Mouse (Mus musculus) right cerebral cortex, postnatal 36 days (tissue): ENCODE results near the gene Itprip.

ENCODE experiments used
- DNase-seq, 2 experiments: peaks; one replicate each; pipeline ENCODE4 v3.0.0; 2022; ENCODE audit warnings: low spot score in 2 of 2, mixed read lengths in 1 of 2

Gene Itprip

GRCm38 (mm10) chr19:47885886-47886285, 33.2 kb downstream of the Itprip start:
- DNase-seq: no peak

- no peak for DNase-seq
These were observed 33.8 kb downstream of the Itprip start for GRCm38 (mm10) chr19:47885191-47885743.

GRCm38 (mm10) chr19:47884296-47885085, 34.6 kb downstream of the Itprip start:
- DNase-seq: no peak

- DNase-seq: no peak
These were observed 36.2 kb downstream of the Itprip start for GRCm38 (mm10) chr19:47882882-47883254.

- DNase-seq: peak; percentile 42 to 43
These were observed 36.8 kb downstream of the Itprip start for GRCm38 (mm10) chr19:47882151-47882881.

- no peak for DNase-seq
These were observed 37.6 kb downstream of the Itprip start for GRCm38 (mm10) chr19:47881538-47881937.

GRCm38 (mm10) chr19:47876252-47876651, 42.8 kb downstream of the Itprip start:
- no peak for DNase-seq

- DNase-seq: no peak
These were observed 47.6 kb downstream of the Itprip start for GRCm38 (mm10) chr19:47871515-47871914.

- no peak for DNase-seq
These were observed 48.9 kb downstream of the Itprip start for GRCm38 (mm10) chr19:47870102-47870666.

- no peak for DNase-seq
These were observed 49.6 kb downstream of the Itprip start for GRCm38 (mm10) chr19:47869516-47869915.

GRCm38 (mm10) chr19:47868951-47869350, 50.1 kb downstream of the Itprip start:
- no peak for DNase-seq

GRCm38 (mm10) chr19:47867628-47868175, 51.4 kb downstream of the Itprip start:
- no peak for DNase-seq

GRCm38 (mm10) chr19:47865353-47865947, 53.6 kb downstream of the Itprip start, which contains the start of gene Gsto2:
TSS of gene Gsto2 (plus strand) at chr19:47865534.
- DNase-seq: peak; percentile 92 to 94

- no peak for DNase-seq
These were observed 54.4 kb downstream of the Itprip start for GRCm38 (mm10) chr19:47864721-47865120.

- no peak for DNase-seq
These were observed 55.0 kb downstream of the Itprip start for GRCm38 (mm10) chr19:47864051-47864450.

GRCm38 (mm10) chr19:47862581-47862980, 56.5 kb downstream of the Itprip start:
- DNase-seq: no peak

GRCm38 (mm10) chr19:47859180-47859579, 59.9 kb downstream of the Itprip start:
- DNase-seq: no peak

GRCm38 (mm10) chr19:47857957-47858942, 60.8 kb downstream of the Itprip start:
- DNase-seq: no peak

GRCm38 (mm10) chr19:47854796-47855783, 64.0 kb downstream of the Itprip start, which contains the start of gene Gsto1:
TSS of gene Gsto1 (plus strand) at chr19:47854970.
- peak; percentile 87 to 88 for DNase-seq
